Mouse (Mus musculus) induced T-regulatory cell, adult 2 months (primary cell): ENCODE data around the gene Rbp4.

Experiments
- DNase-seq: peaks from one replicate; pipeline ENCODE4 v3.0.0-alpha.2; 2012; ENCODE audit warnings: low read depth

Gene Rbp4

DNA sequence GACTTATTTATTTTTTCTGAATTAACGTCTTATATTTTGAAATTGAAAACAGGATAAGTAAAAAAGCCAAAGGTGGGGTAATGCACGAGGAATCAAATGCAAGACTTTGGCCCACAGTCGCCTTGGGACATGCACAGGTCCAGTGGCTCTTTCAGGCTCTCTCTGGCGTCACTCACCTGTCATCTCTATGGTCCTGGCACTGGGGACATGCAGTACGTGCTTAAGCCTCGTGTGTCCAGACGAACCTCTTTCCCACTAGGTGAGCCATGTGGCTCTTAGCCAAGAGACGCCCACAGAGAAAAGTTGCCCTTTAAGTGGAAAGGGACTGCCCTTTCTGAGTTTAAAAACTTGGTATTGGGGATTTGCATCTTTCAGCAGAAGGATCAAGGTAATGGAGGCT lies 35.7 kb downstream of the Rbp4 start:
- DNase-seq: no peak

DNA sequence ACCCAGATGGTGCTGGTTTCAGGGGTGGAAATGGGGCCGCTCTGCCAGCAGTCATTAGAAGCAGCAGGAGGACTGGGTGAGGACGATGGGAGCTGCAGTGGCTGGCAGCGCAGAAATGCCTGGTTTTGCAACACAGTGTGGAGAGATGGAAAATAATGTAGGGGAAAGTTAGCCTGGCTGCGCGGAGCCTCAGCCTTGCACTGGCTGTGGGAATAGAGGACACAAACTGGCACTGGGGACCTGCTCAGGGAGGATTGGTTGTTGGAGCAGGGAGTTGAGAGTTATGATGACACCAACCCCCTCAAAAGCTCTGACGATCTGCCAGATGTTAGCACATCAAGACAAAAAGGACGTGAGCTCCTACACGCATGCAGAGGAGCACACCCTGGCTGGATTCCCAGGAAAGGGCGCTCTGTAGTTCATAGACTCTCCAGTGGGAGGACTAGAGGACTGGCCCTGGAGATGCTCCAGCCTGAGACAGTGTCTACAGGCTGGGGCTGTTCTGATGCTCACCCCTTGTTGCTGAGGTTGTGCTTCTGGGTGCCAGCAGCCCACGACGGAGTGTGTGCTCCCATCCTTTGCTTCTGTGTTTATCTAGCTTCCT lies 38.0 kb downstream of the Rbp4 start:
- no peak for DNase-seq

- DNase-seq: no peak
Observed at GRCm38 (mm10) chr19:38085841-38086240, 39.2 kb downstream of the Rbp4 start.

- DNase-seq: no peak
Observed at GRCm38 (mm10) chr19:38082931-38083525, 42.1 kb downstream of the Rbp4 start.

DNA sequence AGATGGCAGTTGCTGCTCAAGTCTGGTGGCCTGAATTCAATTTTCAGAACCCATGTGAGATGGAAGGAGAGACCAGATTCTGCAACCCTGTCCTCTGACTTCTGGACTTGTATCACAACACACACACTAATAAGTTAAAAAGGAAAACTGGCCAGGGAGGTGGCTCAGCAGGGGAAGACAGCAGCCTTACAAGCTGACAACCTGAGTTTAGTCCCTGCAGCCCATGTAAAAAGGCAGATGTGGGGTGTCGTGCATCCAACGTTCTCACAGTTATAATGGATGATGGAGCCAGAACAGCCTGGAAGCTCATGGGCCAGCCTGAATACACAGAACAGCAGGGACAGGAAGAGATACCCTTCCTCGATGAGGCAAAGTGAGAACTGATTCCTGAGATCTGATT lies 43.7 kb downstream of the Rbp4 start:
- no peak for DNase-seq

- no peak for DNase-seq
Observed at GRCm38 (mm10) chr19:38077851-38078540, 47.1 kb downstream of the Rbp4 start.

DNA sequence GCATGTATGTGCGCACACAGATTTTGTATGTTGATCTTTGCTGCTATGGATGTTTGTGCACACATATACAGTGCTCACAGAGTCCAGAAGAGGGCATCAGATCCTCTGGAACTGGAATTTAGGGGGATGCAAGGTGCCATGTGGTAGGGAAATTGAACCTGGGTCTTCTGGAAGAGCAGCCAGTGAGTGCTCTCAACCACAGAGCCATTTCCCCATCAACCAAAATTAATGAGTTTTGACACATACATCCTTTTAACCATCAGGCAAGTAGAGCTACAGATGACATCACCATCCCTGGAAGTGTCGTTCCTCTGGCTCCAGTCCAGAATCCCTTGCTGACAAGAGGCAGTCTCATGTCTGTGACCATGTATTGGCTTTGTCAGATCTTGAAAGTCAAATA lies 48.8 kb downstream of the Rbp4 start:
- DNase-seq: no peak

GRCm38 (mm10) chr19:38075051-38075450 lies 50.0 kb downstream of the Rbp4 start:
- DNase-seq: no peak

DNA sequence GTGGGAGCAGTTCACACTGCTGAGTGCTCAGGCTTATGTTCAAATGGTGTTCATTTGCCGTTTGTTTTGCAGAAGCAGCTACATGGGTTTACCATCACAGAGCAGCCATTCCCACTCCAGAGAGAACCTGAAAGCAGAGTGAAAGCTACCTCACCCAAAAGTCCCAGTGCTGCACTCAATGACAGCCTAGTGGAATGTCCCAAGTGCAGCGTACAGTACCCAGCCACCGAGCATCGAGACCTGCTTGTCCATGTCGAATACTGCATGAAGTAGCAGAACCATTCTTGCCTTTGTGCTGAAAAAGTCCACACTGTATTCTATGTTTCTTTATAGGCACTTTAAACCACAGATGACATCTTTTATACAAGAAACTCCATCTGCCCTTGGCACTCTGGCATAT lies 51.9 kb downstream of the Rbp4 start:
- DNase-seq: no peak
